Mouse (Mus musculus) kidney, postnatal 0 days (tissue): ENCODE data around the gene Map3k11. TPM values are rescaled to one million over a fixed set of nuclear protein-coding genes. Genes with fewer than 3 reads are reported as not detected.
A peak's percentile ranks its signal among the peaks of the same experiment; 100 is the strongest.

Experiments
- ATAC-seq: fragments of 200-750 bp; cut with Nextera tagmentation; replicated peaks from 2 replicates; pipeline ENCODE4 v1.8.0; 2017; ENCODE audit warnings: low read depth, moderate number of reproducible peaks, moderate TSS enrichment, moderate library complexity; ENCODE audit not compliant: low FRiP score
- DNase-seq: peaks from one replicate; pipeline ENCODE4 v3.0.0-alpha.2; 2016; ENCODE audit warnings: low spot score
- H3K27ac ChIP-seq: fragments of 300-500 bp; sonication (generic); 2 replicates; pipeline ENCODE4 v1.5.1; 2014; ENCODE audit warnings: mild to moderate bottlenecking
- H3K27me3 ChIP-seq: fragments of 300-500 bp; sonication (generic); 2 replicates; pipeline ENCODE4 v1.6.1; 2014; ENCODE audit warnings: low read length, mixed read lengths; ENCODE audit not compliant: insufficient read depth
- H3K36me3 ChIP-seq: fragments of 300-500 bp; sonication (generic); 2 replicates; pipeline ENCODE4 v1.6.1; 2014; ENCODE audit warnings: low read length, mixed read lengths; ENCODE audit not compliant: insufficient read depth
- H3K4me1 ChIP-seq: fragments of 300-500 bp; sonication (generic); replicated peaks from 2 replicates; pipeline ENCODE4 v1.6.1; 2014; ENCODE audit warnings: antibody characterized with exemption, low read length, mixed read lengths; ENCODE audit not compliant: insufficient read depth
- H3K4me2 ChIP-seq: fragments of 300-500 bp; sonication (generic); 2 replicates; pipeline ENCODE4 v1.6.1; 2014; ENCODE audit warnings: mild to moderate bottlenecking, low read length, moderate library complexity, mixed read lengths
- H3K4me3 ChIP-seq: fragments of 300-500 bp; sonication (generic); replicated peaks from 2 replicates; pipeline ENCODE4 v1.5.1; 2014; ENCODE audit warnings: low read depth, low read length
- H3K9ac ChIP-seq: fragments of 300-500 bp; sonication (generic); 2 replicates; pipeline ENCODE4 v1.6.1; 2014; ENCODE audit warnings: low read depth, low read length
- H3K9me3 ChIP-seq: fragments of 300-500 bp; sonication (generic); replicated peaks from 2 replicates; pipeline ENCODE4 v1.6.1; 2016; ENCODE audit warnings: low read length, inconsistent platforms, mixed read lengths
- CTCF ChIP-seq: IDR thresholded peaks from 2 replicates; pipeline ENCODE4 v1.5.1; 2016; ENCODE audit warnings: antibody characterized with exemption, low read depth, mild to moderate bottlenecking, moderate library complexity
- WGBS: fragments of 180-500 bp; shearing (Covaris S2); extraction: QIAGEN DNeasy Blood & Tissue Kit; methylation state at CpG from one replicate; pipeline ENCODE4 v1.1.7; 2014; 5-methylcytosine and 5-hydroxymethylcytosine counted together
- polyA plus RNA-seq: library from polyadenylated mRNA; unstranded; fragments of >200 nt; fragmentation: Nextera tagmentation; extraction: Ambion mirVana; gene quantifications from 2 replicates; pipeline ENCODE4 v1.2.1, GENCODE M21; 2015

Map3k11 gene
- polyA plus RNA-seq, 1 experiment from 2014 or later = 39.8 TPM

DNA sequence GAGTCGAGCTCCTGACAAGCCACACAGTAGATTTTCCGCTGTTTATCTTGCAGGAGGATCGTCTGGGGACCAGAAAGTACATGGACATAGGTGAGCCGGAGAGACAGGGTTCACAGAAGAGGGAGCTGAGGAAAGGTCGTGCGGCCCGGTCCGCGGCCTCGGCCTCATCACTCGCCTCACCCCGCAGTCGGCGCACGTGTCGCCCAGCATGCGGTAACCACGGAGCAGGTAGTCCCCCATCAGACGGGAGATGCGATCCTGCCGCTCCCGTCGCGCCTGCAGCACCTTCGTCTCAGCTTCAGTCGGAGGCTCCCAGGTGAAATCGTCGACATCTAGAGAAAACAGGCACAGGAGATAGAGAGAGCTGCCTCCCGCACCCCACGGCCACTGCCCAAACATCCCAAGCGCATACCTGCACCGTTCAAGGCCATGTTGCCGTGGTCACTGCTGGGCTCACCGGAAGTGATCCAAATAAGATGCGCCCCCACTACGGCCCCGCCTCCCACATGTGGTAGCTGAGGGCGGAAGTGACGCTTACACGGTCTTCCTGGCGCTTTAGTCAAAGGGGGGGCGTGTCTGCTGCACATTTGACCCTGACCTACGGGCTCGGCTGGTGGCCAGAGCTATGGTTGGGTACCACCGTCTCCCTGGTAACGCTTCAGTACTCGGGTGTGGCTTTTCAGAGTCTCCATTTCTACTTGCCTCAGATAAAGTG is 42.9 kb downstream of the Map3k11 start:
- Histone ChIP-seq H3K27ac (no peak overlapping the region), H3K9ac (peak overlapping the region; percentile 69), H3K4me3 (peak overlapping the region; percentile 66), H3K4me2 (peak overlapping the region; percentile 95), H3K27me3 (no peaks in the 10 kb centered on the region), H3K36me3 (no peaks in the 10 kb centered on the region), H3K9me3 (no peaks in the 10 kb centered on the region), H3K4me1 (peaks cover 33% of the 10 kb centered on the region)
- ATAC-seq (peak; percentile 87), DNase-seq (peak; percentile 98)
- under 1% methylated on average over 47 of the region's 47 CpGs for WGBS
- no peak for TF ChIP-seq CTCF

DNA sequence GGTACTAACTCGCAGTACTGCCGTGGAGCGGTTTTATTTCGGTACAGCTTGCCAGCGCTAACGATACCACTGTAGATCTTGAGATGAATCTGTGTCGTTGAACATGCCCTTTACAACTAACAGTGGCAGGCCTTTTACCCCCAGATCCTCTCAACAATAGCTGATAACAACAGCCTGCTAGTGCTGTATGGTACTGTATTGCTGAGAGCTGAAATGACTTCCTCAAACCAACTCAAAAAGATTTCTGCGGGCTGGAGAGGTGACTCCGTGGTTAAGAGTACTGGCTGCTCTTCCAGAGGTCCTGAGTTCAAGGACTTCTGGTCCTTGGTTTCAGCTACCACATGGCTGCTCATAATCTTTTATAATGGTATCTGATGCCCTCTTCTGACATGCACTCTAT is 45.8 kb downstream of the Map3k11 start:
- Histone ChIP-seq H3K4me1 (peaks cover 14% of the 10 kb centered on the region), H3K4me3 (no peak overlapping the region), H3K4me2 (no peak overlapping the region), H3K27ac (no peak overlapping the region), H3K36me3 (no peaks in the 10 kb centered on the region), H3K9me3 (no peaks in the 10 kb centered on the region), H3K27me3 (no peaks in the 10 kb centered on the region), H3K9ac (no peak overlapping the region)
- no peak for ATAC-seq
- TF ChIP-seq CTCF = no peak
- DNase-seq = no peak
- WGBS = 86% methylated on average over 9 of the region's 9 CpGs

DNA sequence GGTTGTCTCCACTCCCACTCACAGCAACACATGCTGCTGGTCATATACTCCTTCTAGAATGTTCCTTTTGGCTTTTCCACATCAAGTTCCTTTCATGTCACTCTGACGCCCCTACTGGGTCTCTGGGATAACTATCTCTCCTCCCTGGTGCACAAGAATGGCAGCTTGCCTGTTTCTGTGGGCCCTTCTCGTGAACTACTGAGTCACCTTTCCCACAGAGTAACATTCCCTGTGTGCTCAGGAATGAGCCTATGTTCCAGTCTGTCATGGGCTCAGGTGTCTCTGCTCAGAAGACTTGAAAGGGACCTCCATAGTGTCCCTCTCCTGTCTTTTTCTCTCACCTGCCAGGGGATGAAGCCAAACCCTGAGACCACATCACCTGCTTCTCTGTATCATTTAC is 50.9 kb downstream of the Map3k11 start:
- Histone ChIP-seq H3K4me3 (no peak overlapping the region), H3K4me1 (peaks cover 24% of the 10 kb centered on the region), H3K27me3 (no peaks in the 10 kb centered on the region), H3K9ac (no peak overlapping the region), H3K4me2 (no peak overlapping the region), H3K9me3 (no peaks in the 10 kb centered on the region), H3K36me3 (no peaks in the 10 kb centered on the region), H3K27ac (0 out of 2 replicates have a peak overlapping the region, but pooled peaks have one; percentile 84)
- no peak for TF ChIP-seq CTCF
- 61% methylated on average over 2 of the region's 2 CpGs for WGBS
- no peak for DNase-seq
- no peak for ATAC-seq

DNA sequence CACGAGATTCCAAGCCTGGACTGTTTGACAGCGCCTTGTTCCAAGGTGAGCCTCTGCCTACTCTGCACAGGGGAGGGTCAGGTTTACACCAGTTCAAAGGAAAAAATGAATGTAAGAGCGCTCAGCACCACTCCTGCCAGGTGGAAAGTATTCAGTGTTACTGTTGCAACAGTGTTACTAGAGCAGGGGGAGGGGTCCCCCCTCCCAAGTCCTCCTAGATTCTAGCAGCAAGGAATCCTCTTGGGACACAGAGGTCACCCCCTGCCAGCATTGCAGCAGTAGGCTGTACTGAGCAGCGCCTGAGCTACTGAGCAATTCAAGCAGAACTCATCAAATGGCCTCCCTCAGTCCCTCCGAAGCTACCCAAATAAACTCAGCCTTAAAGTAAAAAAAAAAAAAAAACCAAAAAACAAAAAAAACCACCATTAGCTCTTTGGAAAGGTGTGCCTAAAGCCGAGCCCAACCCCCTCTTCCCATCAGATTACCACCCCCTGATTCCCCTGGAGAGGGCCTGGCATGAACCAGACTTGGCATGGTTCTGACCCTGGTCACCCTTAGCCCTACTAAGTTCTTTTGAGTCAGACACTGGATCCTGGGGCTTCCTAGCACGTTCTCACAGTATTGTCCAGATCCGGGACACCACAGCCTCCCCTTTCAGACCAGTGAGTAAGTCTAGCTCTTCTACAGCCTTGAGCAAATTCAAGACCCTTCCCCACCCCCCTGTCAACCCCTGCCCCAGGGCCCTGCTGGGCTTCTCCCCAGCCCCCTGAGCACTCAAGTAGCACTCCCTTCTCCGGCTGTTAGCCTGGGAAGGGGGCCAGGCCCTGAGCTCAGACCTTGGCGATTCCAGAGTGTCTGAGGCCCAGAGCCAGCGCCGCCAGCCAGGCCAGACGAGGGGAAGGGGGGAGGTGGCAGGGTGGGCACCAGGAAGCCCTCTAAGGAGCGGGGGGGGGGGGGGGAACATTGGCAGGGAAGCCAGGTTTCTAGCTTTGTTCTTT is 52.1 kb downstream of the Map3k11 start, which contains the start of gene Ltbp3:
Gene Ltbp3, plus strand, starts transcription at position 585 of the 998 bp plus-strand sequence.
- 25% methylated on average over 13 of the region's 14 CpGs for WGBS

DNA sequence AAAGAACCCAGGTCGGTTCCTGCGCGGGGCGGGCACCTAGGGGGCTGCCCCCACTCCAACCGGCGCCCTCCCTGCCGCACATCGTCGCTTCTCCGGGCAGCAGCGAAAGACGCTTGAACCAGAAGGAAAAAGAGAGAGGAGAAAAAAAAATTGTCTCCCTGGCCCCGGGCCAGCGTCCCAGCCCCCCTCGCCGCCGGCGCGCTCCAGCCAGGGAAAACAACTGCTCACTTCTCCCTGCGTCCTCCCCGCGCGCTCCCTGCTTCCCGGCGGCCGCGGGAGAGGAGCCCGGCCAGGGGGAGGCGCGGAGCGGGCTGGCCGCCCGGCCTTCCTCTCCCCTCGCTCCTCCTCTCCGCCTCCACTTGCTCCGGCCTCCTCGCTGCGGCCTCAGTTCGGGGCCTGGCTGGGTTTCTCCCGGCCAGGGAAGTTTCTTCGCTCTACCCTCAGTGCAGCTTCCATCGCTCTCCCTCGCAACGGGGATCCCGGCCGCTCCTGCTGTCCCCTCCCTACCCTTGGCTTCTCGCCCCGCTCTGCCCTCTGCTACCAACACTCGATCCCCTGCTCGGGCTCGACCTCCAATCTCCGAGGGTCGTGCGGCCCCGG is 53.2 kb downstream of the Map3k11 start:
- Histone ChIP-seq H3K27me3 (no peaks in the 10 kb centered on the region), H3K4me2 (peak overlapping the region; percentile 96), H3K9ac (peak overlapping the region; percentile 82), H3K27ac (peak overlapping the region; percentile 84), H3K36me3 (no peaks in the 10 kb centered on the region), H3K4me1 (peaks cover 36% of the 10 kb centered on the region), H3K9me3 (no peaks in the 10 kb centered on the region), H3K4me3 (peak overlapping the region; percentile 64)
- DNase-seq = peak; percentile 90
- peak; percentile 30; the same call in 1 of the 2 replicates for ATAC-seq
- under 1% methylated on average over 49 of the region's 55 CpGs for WGBS
- TF ChIP-seq CTCF = no peak

More for the DNA sequence above, 52.1 kb downstream of the Map3k11 start, which contains the start of gene Ltbp3:
- H3K27ac ChIP-seq = peak within 1 kb of the TSS; percentile 84
- peaks cover 30% of the 10 kb centered on the region for H3K4me1 ChIP-seq
- ATAC-seq (no peak), DNase-seq (peak; percentile 55)
- H3K36me3 ChIP-seq = no peaks in the 10 kb centered on the region
- no peaks in the 10 kb centered on the region for H3K9me3 ChIP-seq
- TF ChIP-seq CTCF = no peak
- peak within 1 kb of the TSS; percentile 96 for H3K4me2 ChIP-seq
- peak within 1 kb of the TSS; percentile 64 for H3K4me3 ChIP-seq
- H3K9ac ChIP-seq = peak within 1 kb of the TSS; percentile 82
- H3K27me3 ChIP-seq = no peaks in the 10 kb centered on the region

DNA sequence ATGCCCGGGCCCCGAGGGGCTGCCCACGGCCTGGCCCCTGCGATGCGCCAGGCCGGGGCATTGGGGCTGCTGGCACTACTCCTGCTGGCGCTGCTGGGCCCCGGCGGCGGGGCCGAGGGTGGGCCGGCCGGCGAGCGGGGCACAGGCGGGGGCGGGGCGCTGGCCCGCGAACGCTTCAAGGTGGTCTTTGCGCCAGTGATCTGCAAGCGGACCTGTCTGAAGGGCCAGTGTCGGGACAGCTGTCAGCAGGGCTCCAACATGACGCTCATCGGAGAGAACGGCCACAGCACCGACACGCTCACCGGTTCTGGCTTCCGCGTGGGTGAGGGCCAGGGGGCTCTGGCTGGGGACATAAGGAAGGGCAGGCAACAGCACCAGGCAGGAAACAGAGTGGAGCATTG is 53.7 kb downstream of the Map3k11 start:
- ATAC-seq (0 out of 2 replicates have a peak, but pooled peaks have one; percentile 1), DNase-seq (peak; percentile 36)
- Histone ChIP-seq H3K27ac (peak overlapping the region; percentile 84), H3K4me3 (peak overlapping the region; percentile 64), H3K27me3 (no peaks in the 10 kb centered on the region), H3K9ac (peak overlapping the region; percentile 82), H3K4me2 (peak overlapping the region; percentile 96), H3K4me1 (peaks cover 36% of the 10 kb centered on the region), H3K36me3 (no peaks in the 10 kb centered on the region), H3K9me3 (no peaks in the 10 kb centered on the region)
- WGBS = 3% methylated on average over 32 of the region's 32 CpGs
- no peak for TF ChIP-seq CTCF
